Mouse (Mus musculus) neural tube, embryonic 15.5 days (tissue): Measurements from ENCODE around the gene Sgsh. TPM values are rescaled to one million over a fixed set of nuclear protein-coding genes. Genes with fewer than 3 reads are reported as not detected.
A peak's percentile ranks its signal among the peaks of the same experiment; 100 is the strongest.

Experiments
- ATAC-seq: fragments of 200-750 bp; cut with Nextera tagmentation; 2 replicates; pipeline ENCODE4 v1.8.0; 2017; ENCODE audit warnings: mild to moderate bottlenecking, moderate TSS enrichment, moderate library complexity; ENCODE audit not compliant: low FRiP score
- H3K27ac ChIP-seq: fragments of 300-500 bp; sonication (generic); replicated peaks from 2 replicates; pipeline ENCODE4 v1.5.1; 2015; ENCODE audit warnings: mild to moderate bottlenecking, inconsistent platforms
- H3K27me3 ChIP-seq: fragments of 300-500 bp; sonication (generic); replicated peaks from 2 replicates; pipeline ENCODE4 v1.6.1; 2015; ENCODE audit warnings: inconsistent platforms
- H3K36me3 ChIP-seq: fragments of 300-500 bp; sonication (generic); 2 replicates; pipeline ENCODE4 v1.6.1; 2015; ENCODE audit warnings: inconsistent platforms
- H3K4me1 ChIP-seq: fragments of 300-500 bp; sonication (generic); 2 replicates; pipeline ENCODE4 v1.6.1; 2015; ENCODE audit warnings: inconsistent platforms
- H3K4me2 ChIP-seq: fragments of 300-500 bp; sonication (generic); 2 replicates; pipeline ENCODE4 v1.6.1; 2015; ENCODE audit warnings: inconsistent platforms, mild to moderate bottlenecking, moderate library complexity
- H3K4me3 ChIP-seq: fragments of 300-500 bp; sonication (generic); replicated peaks from 2 replicates; pipeline ENCODE4 v1.5.1; 2015; ENCODE audit warnings: mild to moderate bottlenecking, inconsistent platforms
- H3K9ac ChIP-seq: fragments of 300-500 bp; sonication (generic); replicated peaks from 2 replicates; pipeline ENCODE4 v1.6.1; 2015; ENCODE audit warnings: mild to moderate bottlenecking, inconsistent platforms
- H3K9me3 ChIP-seq: fragments of 300-500 bp; sonication (generic); replicated peaks from 2 replicates; pipeline ENCODE4 v1.6.1; 2016; ENCODE audit warnings: inconsistent platforms
- WGBS: fragments of 180-500 bp; shearing (Covaris S2); methylation state at CpG from one replicate; pipeline ENCODE4 v1.1.7; 2015; ENCODE audit warnings: mixed read lengths; 5-methylcytosine and 5-hydroxymethylcytosine counted together
- microRNA counts: library from miRNA; unstranded; fragments of <30 nt; microRNA quantifications from one replicate; lab custom pipeline; 2016
- microRNA-seq: library from miRNA; unstranded; fragments of <30 nt; microRNA quantifications from one replicate; pipeline ENCODE4, GENCODE M21; 2017
- polyA plus RNA-seq: library from polyadenylated mRNA; unstranded; fragments of >200 nt; fragmentation: Nextera tagmentation; extraction: Ambion mirVana; gene quantifications from 2 replicates; pipeline ENCODE4 v1.2.1, GENCODE M21; 2015

Sgsh gene
- polyA plus RNA-seq, 1 experiment from 2014 or later, result 4.7 TPM

- H3K9ac ChIP-seq, result peak overlapping the region; percentile 74; the same call in 1 of the 2 replicates
- WGBS, result 32% methylated on average over 2 of the region's 2 CpGs
- ATAC-seq, result no peak
- H3K27me3 ChIP-seq, result no peaks in the 10 kb centered on the region; the same call in 1 of the 2 replicates
- H3K4me3 ChIP-seq, result no peak overlapping the region
- H3K4me1 ChIP-seq, result peaks cover 25% of the 10 kb centered on the region
- peaks cover 21% of the 10 kb centered on the region for H3K36me3 ChIP-seq
- H3K27ac ChIP-seq, result no peak overlapping the region
- no peaks in the 10 kb centered on the region for H3K9me3 ChIP-seq
- H3K4me2 ChIP-seq, result peak overlapping the region; percentile 85
These were observed 54.4 kb downstream of the Sgsh start for GRCm38 (mm10) chr11:119300986-119301385.

GRCm38 (mm10) chr11:119300246-119300935 lies 54.9 kb downstream of the Sgsh start:
- peak; percentile 28; the same call in 1 of the 2 replicates for ATAC-seq
- H3K27me3 ChIP-seq, result no peaks in the 10 kb centered on the region; the same call in 1 of the 2 replicates
- WGBS, result 1% methylated on average over 31 of the region's 31 CpGs
- peaks cover 27% of the 10 kb centered on the region for H3K36me3 ChIP-seq
- H3K9me3 ChIP-seq, result no peaks in the 10 kb centered on the region
- peaks cover 25% of the 10 kb centered on the region for H3K4me1 ChIP-seq
- H3K9ac ChIP-seq, result peak overlapping the region; percentile 74
- H3K4me2 ChIP-seq, result peak overlapping the region; percentile 85
- peak overlapping the region; percentile 66 for H3K4me3 ChIP-seq
- peak overlapping the region; percentile 99 for H3K27ac ChIP-seq

- H3K4me3 ChIP-seq, result peak within 1 kb of the TSS; percentile 66
- H3K27me3 ChIP-seq, result no peaks in the 10 kb centered on the region; the same call in 1 of the 2 replicates
- H3K4me2 ChIP-seq, result peak within 1 kb of the TSS; percentile 85
- H3K4me1 ChIP-seq, result peaks cover 25% of the 10 kb centered on the region
- H3K36me3 ChIP-seq, result peaks cover 34% of the 10 kb centered on the region
- peak; percentile 95 for ATAC-seq
- H3K27ac ChIP-seq, result peak within 1 kb of the TSS; percentile 99
- peak within 1 kb of the TSS; percentile 74 for H3K9ac ChIP-seq
- H3K9me3 ChIP-seq, result no peaks in the 10 kb centered on the region
- under 1% methylated on average over 89 of the region's 89 CpGs for WGBS
These were observed 55.7 kb downstream of the Sgsh start, which contains the start of gene Eif4a3 for GRCm38 (mm10) chr11:119299391-119300245. TSS of gene Eif4a3 (minus strand) at chr11:119300089.

GRCm38 (mm10) chr11:119298917-119299316 lies 56.4 kb downstream of the Sgsh start:
- no peaks in the 10 kb centered on the region for H3K27me3 ChIP-seq
- no peak for ATAC-seq
- peak overlapping the region; percentile 85 for H3K4me2 ChIP-seq
- WGBS, result 16% methylated on average over 7 of the region's 7 CpGs
- peaks cover 42% of the 10 kb centered on the region for H3K36me3 ChIP-seq
- peak overlapping the region; percentile 74 for H3K9ac ChIP-seq
- H3K4me1 ChIP-seq, result peaks cover 25% of the 10 kb centered on the region
- no peaks in the 10 kb centered on the region for H3K9me3 ChIP-seq
- H3K4me3 ChIP-seq, result peak overlapping the region; percentile 66
- no peak overlapping the region for H3K27ac ChIP-seq

- H3K27ac ChIP-seq, result no peak overlapping the region
- peaks cover 51% of the 10 kb centered on the region for H3K36me3 ChIP-seq
- WGBS, result 88% methylated on average over 6 of the region's 6 CpGs
- no peak for ATAC-seq
- peaks cover 25% of the 10 kb centered on the region for H3K4me1 ChIP-seq
- no peak overlapping the region for H3K4me3 ChIP-seq
- H3K9ac ChIP-seq, result no peak overlapping the region
- no peaks in the 10 kb centered on the region for H3K9me3 ChIP-seq
- H3K27me3 ChIP-seq, result no peaks in the 10 kb centered on the region
- H3K4me2 ChIP-seq, result peak overlapping the region; percentile 85; the same call in 1 of the 2 replicates
These were observed 57.3 kb downstream of the Sgsh start for GRCm38 (mm10) chr11:119297996-119298395.

MicroRNAs within 50 kb of the gene (microRNA counts, 519-probe panel; counts per million panel counts)
- microRNA mmu-miR-1932 (lab: Ali Mortazavi, UCI), result not detected

Small RNAs within 50 kb of the gene (microRNA-seq; reads per million reads assigned to microRNA genes)
- gene Mir1932, result not detected

Other genes starting within 250 kb of the Sgsh start
- 43.9 and 47.4 TPM in 2 replicates for gene Tbc1d16, start 127.0 kb downstream of the Sgsh start, polyA plus RNA-seq
- gene Ccdc40, start 127.0 kb downstream of the Sgsh start, polyA plus RNA-seq, result 12.6 and 13.2 TPM in 2 replicates
- gene Gaa, start 87.6 kb downstream of the Sgsh start, polyA plus RNA-seq, result 102 and 105 TPM in 2 replicates
- gene Eif4a3, start 55.4 kb downstream of the Sgsh start, polyA plus RNA-seq, result 241 and 279 TPM in 2 replicates
- 0.33 and 0.69 TPM in 2 replicates for gene Card14, start 47.8 kb downstream of the Sgsh start, polyA plus RNA-seq
- 5.8 and 7.3 TPM in 2 replicates for gene Slc26a11, start within 50 bp of the Sgsh start, polyA plus RNA-seq
- gene Rnf213, start 37.6 kb upstream of the Sgsh start, polyA plus RNA-seq, result 1.1 and 3.9 TPM in 2 replicates
- gene Endov, start 135.8 kb upstream of the Sgsh start, polyA plus RNA-seq, result 15.1 and 15.8 TPM in 2 replicates
- 26.0 and 28.3 TPM in 2 replicates for gene Nptx1, start 192.2 kb upstream of the Sgsh start, polyA plus RNA-seq
- gene Rptor, start 247.4 kb upstream of the Sgsh start, polyA plus RNA-seq, result 10.4 and 11.7 TPM in 2 replicates